Mouse (Mus musculus) layer of hippocampus, adult 8-10 months (tissue): Measurements from ENCODE around the gene Prcc. TPM values are rescaled to one million over a fixed set of nuclear protein-coding genes. Genes with fewer than 3 reads are reported as not detected.
"Not testable (repeated sequence)": the region's sequence is repeated elsewhere in the genome, so short reads cannot be mapped to it uniquely, and the experiment has no call there.

Source experiments
- DNase-seq, 2 experiments: peaks; one replicate each; pipeline ENCODE4 v3.0.0; 2022; ENCODE audit warnings: low spot score in 2 of 2
- total RNA-seq, 4 experiments: library from RNA; stranded (reverse); gene quantifications; 2 replicates each; pipeline ENCODE4 v1.2.4; 2022

Prcc gene
- total RNA-seq, 4 experiments from 2014 or later = 53.2 to 58.8 (median 53.7) TPM

GRCm38 (mm10) chr3:87906601-87906980, 21.2 kb upstream of the Prcc start:
- peak in 1 of 2 experiments; percentile 45 for DNase-seq

- DNase-seq = peak; percentile 90 to 92
Measured at GRCm38 (mm10) chr3:87905880-87906485, 20.6 kb upstream of the Prcc start, which contains the start of gene Hdgf. Gene Hdgf (plus strand): TSS chr3:87906321.

GRCm38 (mm10) chr3:87903821-87904220, 18.4 kb upstream of the Prcc start:
- DNase-seq = no peak

- DNase-seq = not testable (repeated sequence)
Measured at GRCm38 (mm10) chr3:87901959-87902358, 16.6 kb upstream of the Prcc start.

DNA sequence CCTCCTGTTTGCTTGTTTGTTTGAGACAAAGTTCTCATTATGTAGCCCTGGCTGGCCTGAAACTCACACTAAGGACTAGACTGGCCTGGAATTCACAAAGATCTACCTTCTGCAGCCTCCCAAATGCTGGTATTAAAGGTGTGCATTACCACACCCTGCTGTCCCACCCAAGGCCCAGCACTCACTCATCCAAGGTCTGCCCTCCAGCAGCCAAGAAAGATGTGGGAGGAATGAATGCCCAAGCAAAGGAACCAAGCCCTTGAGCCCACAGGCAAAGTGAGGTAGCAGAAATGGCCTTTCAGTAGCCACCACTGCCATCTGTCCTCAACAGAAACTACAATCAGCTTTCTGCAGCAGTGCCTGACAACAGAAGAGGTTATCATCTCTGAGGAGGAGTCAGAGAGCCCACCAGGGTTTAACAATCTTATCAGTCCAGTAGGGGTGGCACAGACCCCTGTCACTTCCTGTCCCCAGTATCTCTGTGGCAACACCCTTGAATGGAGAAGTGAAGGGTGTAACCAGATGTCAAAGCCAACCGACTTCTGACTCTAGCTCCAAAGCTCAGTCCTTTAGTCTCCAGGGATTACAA, 15.7 kb upstream of the Prcc start:
- no peak for DNase-seq

GRCm38 (mm10) chr3:87899776-87900175, 14.4 kb upstream of the Prcc start:
- no peak for DNase-seq

DNA sequence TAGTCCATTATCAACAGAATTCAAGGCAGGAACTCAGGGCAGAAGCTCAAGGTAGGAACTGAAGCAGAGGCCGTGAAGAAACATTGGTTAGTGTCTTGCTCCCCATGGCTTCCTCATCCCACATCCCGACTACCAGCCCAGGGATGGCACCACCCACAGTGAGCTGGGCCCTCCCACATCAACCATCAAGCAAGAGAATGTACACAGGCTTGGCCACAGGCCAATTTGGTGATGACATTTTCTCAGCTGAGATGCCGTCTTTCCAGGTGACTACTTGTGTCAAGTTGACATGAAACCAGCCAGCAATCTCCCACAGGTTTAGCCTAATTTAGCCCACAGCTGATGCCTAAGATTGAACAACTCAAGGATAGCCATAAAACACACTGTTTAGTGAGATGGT, 13.9 kb upstream of the Prcc start:
- no peak for DNase-seq

GRCm38 (mm10) chr3:87893367-87893905, 8.0 kb upstream of the Prcc start:
- no peak for DNase-seq

DNA sequence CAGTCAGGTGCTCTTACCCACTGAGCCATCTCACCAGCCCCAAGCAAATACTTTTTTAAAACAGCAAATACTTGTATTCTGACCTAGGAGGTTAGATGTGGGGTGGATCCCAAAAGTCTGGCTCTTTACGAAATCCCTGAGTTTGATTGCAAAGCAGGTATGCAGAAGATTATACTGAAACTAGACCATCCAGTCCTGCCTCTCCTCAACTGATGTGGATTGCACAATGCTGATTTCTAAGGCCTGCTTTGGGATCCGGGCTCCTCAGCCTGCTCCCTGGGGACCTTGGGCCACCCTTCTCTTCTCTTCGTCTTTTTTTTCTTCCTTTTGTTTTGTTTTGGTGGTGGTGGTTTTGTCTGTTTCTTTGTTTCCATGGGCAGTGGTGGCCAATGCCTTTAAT, 6.1 kb upstream of the Prcc start:
- no peak for DNase-seq

DNA sequence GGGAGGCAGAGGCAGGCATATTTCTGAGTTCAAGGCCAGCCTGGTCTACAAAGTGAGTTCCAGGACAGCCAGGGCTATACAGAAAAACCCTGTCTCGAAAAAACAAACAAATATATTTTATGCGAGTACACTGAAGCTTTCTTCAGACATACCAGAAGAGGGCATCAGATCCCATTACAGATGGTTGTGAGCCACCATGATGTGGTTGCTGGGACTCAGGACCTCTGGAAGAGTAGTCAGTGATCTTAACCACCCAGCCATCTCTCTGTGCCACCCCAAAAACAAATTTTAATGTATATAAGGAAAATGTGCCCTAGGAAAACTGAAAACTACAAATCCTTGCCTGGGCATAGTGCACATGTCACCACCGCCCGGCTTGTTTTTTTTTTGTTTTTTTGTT, 2.0 kb upstream of the Prcc start:
- DNase-seq = not testable (repeated sequence)

DNA sequence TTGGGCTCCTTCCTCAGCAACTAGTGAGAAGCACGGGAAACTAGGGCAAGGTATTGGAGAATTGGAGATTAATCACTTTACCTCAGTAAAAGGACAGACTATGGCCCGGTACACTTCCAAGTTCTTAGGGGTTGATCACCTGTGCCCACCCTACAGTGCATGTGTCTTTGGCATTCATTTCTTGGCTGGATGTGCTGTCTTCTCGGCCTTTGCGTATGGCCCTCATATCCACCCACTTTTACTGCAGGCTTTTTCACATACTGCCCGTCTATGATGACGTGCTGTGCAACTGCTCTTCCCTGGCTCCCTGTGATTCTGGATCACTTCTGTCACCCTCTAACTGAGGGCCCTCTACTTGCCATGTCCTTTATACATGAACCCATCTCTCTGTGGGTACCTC, 1.0 kb upstream of the Prcc start:
- DNase-seq = no peak

- DNase-seq = no peak
Measured at GRCm38 (mm10) chr3:87886004-87886365, 577 bp upstream of the Prcc start.

GRCm38 (mm10) chr3:87884708-87885251, 628 bp downstream of the Prcc start:
- DNase-seq = peak; percentile 33 to 44

GRCm38 (mm10) chr3:87884291-87884690, 1.1 kb downstream of the Prcc start:
- DNase-seq = no peak

- DNase-seq = no peak
Measured at GRCm38 (mm10) chr3:87877730-87878129, 7.7 kb downstream of the Prcc start.

DNA sequence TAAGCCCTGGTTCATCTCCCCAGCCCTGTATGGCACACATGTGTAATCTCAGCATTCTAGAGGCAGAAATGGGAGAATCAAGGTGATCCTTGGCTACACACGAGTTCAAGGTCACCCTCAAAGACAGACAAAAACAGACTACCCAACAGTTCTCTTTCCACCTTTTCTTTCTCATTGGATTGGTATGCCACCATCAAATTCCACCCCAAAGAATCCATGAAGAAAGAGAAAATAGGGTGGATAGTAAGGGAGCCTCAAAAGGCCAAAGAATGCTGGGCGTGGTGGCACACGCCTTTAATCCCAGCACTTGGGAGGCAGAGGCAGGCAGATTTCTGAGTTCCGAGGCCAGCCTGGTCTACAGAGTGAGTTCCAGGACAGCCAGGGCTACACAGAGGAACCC, 21.3 kb downstream of the Prcc start:
- DNase-seq = not testable (repeated sequence)

GRCm38 (mm10) chr3:87859813-87860212, 25.6 kb downstream of the Prcc start:
- peak; percentile 49 to 81 for DNase-seq

DNA sequence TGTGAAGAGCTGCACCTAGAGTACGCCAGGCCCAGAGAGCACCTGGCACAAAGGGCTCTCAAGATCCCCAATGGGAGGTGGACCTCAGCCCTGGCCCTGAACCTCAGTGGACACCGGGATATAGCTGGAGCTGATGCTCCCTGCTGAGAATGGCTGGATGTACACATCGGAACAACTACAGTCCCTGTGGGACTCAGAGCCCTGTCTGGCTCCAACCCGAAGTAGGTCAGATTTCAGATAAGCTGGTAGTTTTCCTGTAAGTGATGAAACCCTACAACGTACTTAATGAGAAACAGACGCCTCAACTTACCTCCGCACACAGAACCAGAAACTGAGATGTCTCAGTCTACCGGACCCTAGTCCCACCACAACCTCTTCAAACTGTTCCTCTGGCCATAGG, 27.7 kb downstream of the Prcc start:
- DNase-seq = no peak

- no peak for DNase-seq
Measured at GRCm38 (mm10) chr3:87855936-87856335, 29.5 kb downstream of the Prcc start.

DNA sequence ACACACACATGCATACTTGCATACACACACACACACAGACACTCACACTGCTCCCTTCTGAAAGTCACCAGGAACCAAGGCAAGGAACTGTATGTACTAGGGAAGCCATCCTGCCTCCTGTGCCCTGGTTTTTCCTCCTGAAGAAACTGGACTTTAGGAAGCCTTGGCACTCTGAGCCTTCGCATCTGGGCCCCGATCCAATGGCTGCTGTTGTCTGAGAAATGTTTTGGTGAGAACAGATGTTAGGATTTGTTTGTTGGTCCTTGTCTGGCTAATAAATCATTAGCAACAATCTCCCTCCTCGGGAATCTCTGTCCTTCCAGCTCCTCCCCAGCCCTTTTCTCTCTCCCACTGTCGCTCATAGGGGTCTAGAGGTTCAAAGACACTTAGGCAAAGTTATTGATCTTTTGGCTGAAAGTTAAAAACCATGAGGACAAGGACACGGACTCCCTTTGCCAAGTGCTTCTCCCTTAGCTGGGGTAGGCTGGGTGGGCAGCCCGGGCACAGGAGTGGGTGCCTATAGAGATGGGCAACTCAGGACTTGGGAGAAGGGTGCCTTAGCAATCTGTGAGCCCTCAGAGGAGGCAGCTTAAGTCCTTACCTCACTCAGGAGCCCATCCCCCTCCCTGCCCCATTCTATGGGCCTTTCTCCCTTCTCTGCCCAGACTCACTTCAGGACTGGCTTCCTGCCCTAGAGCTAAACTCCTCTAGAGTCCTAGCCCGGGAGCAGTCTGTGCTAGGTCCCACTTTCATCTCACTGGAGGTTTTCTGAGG, 30.4 kb downstream of the Prcc start:
- no peak for DNase-seq

GRCm38 (mm10) chr3:87849117-87849516, 36.3 kb downstream of the Prcc start:
- no peak for DNase-seq

- DNase-seq = no peak
Measured at GRCm38 (mm10) chr3:87847680-87848079, 37.7 kb downstream of the Prcc start.
